Mouse (Mus musculus): ENCODE results near the gene Cckbr. TPM values are rescaled to one million over a fixed set of nuclear protein-coding genes. Genes with fewer than 3 reads are reported as not detected.

Gene Cckbr
- total and polyA plus RNA-seq, 3 experiments, result not detected

DNA sequence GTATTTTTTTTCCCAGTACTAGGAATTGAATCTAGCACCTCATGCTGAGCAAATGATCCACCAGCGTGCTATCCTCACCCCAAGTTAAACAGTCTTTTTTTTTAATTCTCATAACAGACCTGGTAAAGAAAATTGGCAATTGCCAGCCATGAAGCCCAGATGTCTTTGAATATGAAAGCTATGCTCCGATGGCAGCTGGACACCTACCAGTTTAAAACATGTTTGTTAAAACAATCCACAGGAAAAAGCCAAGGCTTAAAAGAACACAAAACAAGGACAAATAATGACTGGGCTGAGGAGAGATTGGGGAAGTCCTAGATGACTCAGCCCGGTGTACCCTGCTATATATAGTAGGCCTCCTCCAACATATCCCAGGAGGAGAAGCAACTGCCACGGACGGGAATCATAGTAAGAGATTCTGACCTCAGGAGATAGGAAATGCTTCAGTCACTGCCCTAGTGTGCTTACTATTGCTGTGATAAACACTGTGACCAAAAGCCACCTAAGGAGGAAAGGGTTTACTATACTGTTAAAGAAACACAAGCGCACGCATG is 49.9 kb downstream of the Cckbr start:
- intact Hi-C loops (cut with DNase I), result loop anchor here (5.0 to 10.0 kb wide), 2 partner anchors 167 to 339 kb away; partner anchors contain the start of genes Arfip2, Gm45799, Mrpl17 and Timm10b
- TF ChIP-seq EP300 (IDR thresholded peaks at IDR 0.05; ENCODE audit: insufficient read depth, low read depth, low read length) (no peak), CTCF (IDR thresholded peaks at IDR 0.05) (no peak), POLR2A (IDR thresholded peaks at IDR 0.05; ENCODE audit: insufficient read depth, low read depth, low read length) (no peak)
- Histone ChIP-seq H3K4me3 (no peak overlapping the region), H3K27me3 (ENCODE audit: control insufficient read depth, insufficient read depth, low read length) (no peaks in the 10 kb centered on the region), H3K79me2 (replicated peaks; ENCODE audit: control insufficient read depth, insufficient read depth, low read length) (no peaks in the 10 kb centered on the region), H3K36me3 (ENCODE audit: control insufficient read depth, insufficient read depth, low read length) (peaks cover 9% of the 10 kb centered on the region), H3K9ac (ENCODE audit: low read depth, low read length) (no peak overlapping the region), H3K4me1 (ENCODE audit: control insufficient read depth, insufficient read depth, low read length) (peaks cover 16% of the 10 kb centered on the region), H3K27ac (peak overlapping the region; percentile 68)
- peak in 1 of 2 experiments; percentile 23 for DNase-seq
- 33% methylated on average over 7 of the region's 7 CpGs for WGBS

DNA sequence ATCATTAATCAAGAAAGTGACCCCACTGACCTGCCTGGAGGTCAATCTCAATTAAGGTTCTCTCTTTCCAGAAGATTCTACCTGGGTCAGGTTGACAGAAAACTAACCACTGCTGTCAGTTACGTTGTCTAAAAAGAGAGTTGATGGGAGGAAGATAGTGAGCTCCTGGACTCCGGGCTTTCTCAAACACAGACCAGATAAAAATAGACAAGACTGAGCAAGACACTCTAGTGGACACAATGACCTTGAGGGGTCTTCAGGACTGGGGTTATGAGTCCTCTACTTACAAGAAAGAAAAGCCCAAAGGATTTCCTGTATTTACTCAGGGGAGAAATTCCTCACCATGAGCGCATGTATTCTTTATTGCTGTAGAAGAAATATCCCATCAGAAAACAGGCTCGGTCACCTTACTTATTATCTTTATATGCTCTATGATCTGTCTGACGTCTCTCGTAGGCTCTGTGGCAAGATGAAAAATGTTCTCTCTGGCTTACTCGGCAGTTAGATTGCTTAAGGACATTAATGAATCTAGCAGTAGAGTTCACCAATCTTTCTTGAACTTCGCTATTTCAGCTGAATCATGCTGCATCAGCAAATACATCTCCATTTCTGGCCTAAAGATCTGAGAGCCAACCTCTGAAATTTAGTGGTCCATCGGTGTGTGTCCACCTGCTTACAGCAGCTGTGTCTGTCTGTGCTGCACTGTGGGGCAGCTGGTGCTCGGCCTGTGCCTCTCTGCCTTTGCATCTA is 51.3 kb downstream of the Cckbr start:
- intact Hi-C loops (cut with DNase I), result loop anchor here (1.0 to 10.0 kb wide), 3 partner anchors 165 to 338 kb away; partner anchors contain the start of genes Arfip2, Gm45799, Mrpl17 and Timm10b
- no peaks in the 10 kb centered on the region for H3K27me3 ChIP-seq (ENCODE audit: control insufficient read depth, insufficient read depth, low read length)
- TF ChIP-seq CTCF (IDR thresholded peaks at IDR 0.05) (no peak), POLR2A (IDR thresholded peaks at IDR 0.05; ENCODE audit: insufficient read depth, low read depth, low read length) (no peak), EP300 (IDR thresholded peaks at IDR 0.05; ENCODE audit: insufficient read depth, low read depth, low read length) (no peak)
- H3K4me1 ChIP-seq (ENCODE audit: control insufficient read depth, insufficient read depth, low read length), result peaks cover 16% of the 10 kb centered on the region
- DNase-seq, result no peak
- peak overlapping the region; percentile 36 for H3K27ac ChIP-seq
- WGBS, result 67% methylated on average over 10 of the region's 10 CpGs
- no peaks in the 10 kb centered on the region for H3K79me2 ChIP-seq (replicated peaks; ENCODE audit: control insufficient read depth, insufficient read depth, low read length)
- no peak overlapping the region for H3K4me3 ChIP-seq
- H3K9ac ChIP-seq (ENCODE audit: low read depth, low read length), result no peak overlapping the region
- H3K36me3 ChIP-seq (ENCODE audit: control insufficient read depth, insufficient read depth, low read length), result peaks cover 9% of the 10 kb centered on the region

DNA sequence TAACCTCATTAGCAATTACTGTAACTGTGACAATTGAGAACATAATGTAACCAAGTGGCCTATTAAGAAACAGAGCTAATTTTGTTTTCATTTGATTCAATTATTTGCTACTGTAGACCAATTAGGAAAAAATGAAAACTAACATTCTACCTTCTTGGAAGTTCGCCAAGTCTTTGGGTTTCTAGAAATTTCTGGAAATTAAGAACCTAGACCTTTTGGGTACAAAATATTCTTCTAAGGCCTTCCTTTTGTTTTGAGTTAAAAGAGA is 51.8 kb downstream of the Cckbr start:
- no peak for TF ChIP-seq CTCF (IDR thresholded peaks at IDR 0.05)
- no peak for TF ChIP-seq POLR2A (IDR thresholded peaks at IDR 0.05; ENCODE audit: insufficient read depth, low read depth, low read length)
- TF ChIP-seq EP300 (IDR thresholded peaks at IDR 0.05; ENCODE audit: insufficient read depth, low read depth, low read length), result no peak
- Histone ChIP-seq H3K4me3 (no peak overlapping the region), H3K36me3 (ENCODE audit: control insufficient read depth, insufficient read depth, low read length) (peaks cover 9% of the 10 kb centered on the region), H3K79me2 (replicated peaks; ENCODE audit: control insufficient read depth, insufficient read depth, low read length) (no peaks in the 10 kb centered on the region), H3K4me1 (ENCODE audit: control insufficient read depth, insufficient read depth, low read length) (peaks cover 16% of the 10 kb centered on the region), H3K27ac (peak overlapping the region; percentile 36; the same call in 1 of the 2 replicates), H3K9ac (ENCODE audit: low read depth, low read length) (no peak overlapping the region), H3K27me3 (ENCODE audit: control insufficient read depth, insufficient read depth, low read length) (no peaks in the 10 kb centered on the region)
- intact Hi-C loops (cut with DNase I), result loop anchor here (1.0 to 10.0 kb wide), 3 partner anchors 165 to 337 kb away; partner anchors contain the start of genes Arfip2, Gm45799, Mrpl17 and Timm10b
- 85% methylated on average over 1 of the region's 1 CpGs for WGBS
- no peak for DNase-seq

DNA sequence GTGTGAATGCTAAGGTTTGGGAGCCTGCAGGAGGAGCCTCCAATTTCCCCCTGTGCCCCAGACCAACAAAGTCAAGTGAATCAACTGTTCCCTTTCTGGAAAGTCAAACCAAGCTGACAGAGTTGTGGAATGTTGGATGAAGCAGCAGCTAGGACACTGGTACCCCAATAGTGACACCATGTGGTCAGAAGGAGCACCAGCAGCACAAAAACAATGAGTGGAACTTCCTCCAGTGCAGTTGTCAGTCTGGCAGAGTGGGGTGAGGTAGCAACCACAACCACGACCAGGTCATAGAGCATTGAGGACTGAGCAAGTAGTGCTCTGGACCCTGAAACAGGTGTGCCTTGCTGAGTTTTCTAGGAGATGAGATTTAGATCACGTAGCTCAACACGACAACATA is 52.3 kb downstream of the Cckbr start:
- H3K27ac ChIP-seq, result no peak overlapping the region; the same call in 1 of the 2 replicates
- DNase-seq, result peak; percentile 36 to 50
- WGBS, result 61% methylated on average over 3 of the region's 3 CpGs
- peaks cover 16% of the 10 kb centered on the region for H3K4me1 ChIP-seq (ENCODE audit: control insufficient read depth, insufficient read depth, low read length)
- H3K4me3 ChIP-seq, result no peak overlapping the region
- no peak overlapping the region for H3K9ac ChIP-seq (ENCODE audit: low read depth, low read length)
- peaks cover 9% of the 10 kb centered on the region for H3K36me3 ChIP-seq (ENCODE audit: control insufficient read depth, insufficient read depth, low read length)
- intact Hi-C loops (cut with DNase I), result loop anchor here (1.0 to 10.0 kb wide), 4 partner anchors 66 to 337 kb away; partner anchors contain the start of genes Arfip2, Gm45799, Mrpl17 and Timm10b
- TF ChIP-seq EP300 (IDR thresholded peaks at IDR 0.05; ENCODE audit: insufficient read depth, low read depth, low read length) (peak; percentile 95), POLR2A (IDR thresholded peaks at IDR 0.05; ENCODE audit: insufficient read depth, low read depth, low read length) (peak; percentile 29; the same call in 1 of the 2 replicates), CTCF (IDR thresholded peaks at IDR 0.05) (peak; percentile 85)
- no peaks in the 10 kb centered on the region for H3K79me2 ChIP-seq (replicated peaks; ENCODE audit: control insufficient read depth, insufficient read depth, low read length)
- no peaks in the 10 kb centered on the region for H3K27me3 ChIP-seq (ENCODE audit: control insufficient read depth, insufficient read depth, low read length)

DNA sequence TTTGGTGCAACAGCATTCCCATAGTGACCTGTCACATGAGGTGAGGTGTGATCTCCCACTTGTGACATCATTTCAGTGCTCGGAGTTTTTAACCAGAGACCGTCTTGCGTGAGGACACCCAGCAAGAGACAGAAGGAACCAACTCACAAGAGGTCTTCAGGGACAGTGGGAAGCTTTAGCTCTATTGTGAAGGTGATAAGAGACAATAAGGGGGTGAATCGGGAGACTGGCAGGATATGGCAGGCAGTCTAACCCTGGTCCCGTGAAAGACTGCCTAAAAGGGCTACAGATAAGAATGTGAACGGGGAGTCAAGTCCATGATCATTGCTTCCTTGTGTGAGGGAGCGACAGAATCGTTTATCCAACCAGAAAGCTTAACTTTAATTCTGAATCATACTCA is 52.8 kb downstream of the Cckbr start:
- H3K27me3 ChIP-seq (ENCODE audit: control insufficient read depth, insufficient read depth, low read length), result no peaks in the 10 kb centered on the region
- no peak for DNase-seq
- no peak overlapping the region for H3K4me3 ChIP-seq
- H3K27ac ChIP-seq, result no peak overlapping the region; the same call in 1 of the 2 replicates
- intact Hi-C loops (cut with DNase I), result loop anchor here (1.0 to 10.0 kb wide), 3 partner anchors 66 to 336 kb away; partner anchors contain the start of genes Arfip2, Gm45799, Mrpl17 and Timm10b
- WGBS, result 67% methylated on average over 8 of the region's 8 CpGs
- peaks cover 18% of the 10 kb centered on the region for H3K4me1 ChIP-seq (ENCODE audit: control insufficient read depth, insufficient read depth, low read length)
- TF ChIP-seq EP300 (IDR thresholded peaks at IDR 0.05; ENCODE audit: insufficient read depth, low read depth, low read length) (no peak), POLR2A (IDR thresholded peaks at IDR 0.05; ENCODE audit: insufficient read depth, low read depth, low read length) (no peak), CTCF (IDR thresholded peaks at IDR 0.05) (no peak)
- no peak overlapping the region for H3K9ac ChIP-seq (ENCODE audit: low read depth, low read length)
- H3K36me3 ChIP-seq (ENCODE audit: control insufficient read depth, insufficient read depth, low read length), result peaks cover 9% of the 10 kb centered on the region
- H3K79me2 ChIP-seq (replicated peaks; ENCODE audit: control insufficient read depth, insufficient read depth, low read length), result no peaks in the 10 kb centered on the region

Measured in heart, adult 2 months (tissue).